Mouse (Mus musculus) G1E (cell line): Measurements from ENCODE around the gene Cntn4.

Source experiments
- CTCF ChIP-seq: IDR thresholded peaks from 2 replicates; pipeline ENCODE4 v1.5.1; 2012; ENCODE audit warnings: low read depth, low read length, inconsistent platforms, mixed read lengths
- GATA1 ChIP-seq: IDR thresholded peaks from 2 replicates; pipeline ENCODE4 v1.6.1; 2012; ENCODE audit warnings: borderline replicate concordance, low read length, inconsistent platforms, mixed read lengths
- GATA2 ChIP-seq: IDR thresholded peaks from 2 replicates; pipeline ENCODE4 v1.6.1; 2012; ENCODE audit warnings: low read depth, low read length, inconsistent platforms, borderline replicate concordance
- POLR2AphosphoS5 ChIP-seq: IDR thresholded peaks from 2 replicates; pipeline ENCODE4 v1.6.1; 2012; ENCODE audit warnings: low read depth, low read length, inconsistent platforms; ENCODE audit not compliant: insufficient replicate concordance
- TAL1 ChIP-seq: conservative IDR thresholded peaks from 2 replicates; pipeline ENCODE4 v1.6.1; 2012; ENCODE audit warnings: low read depth, low read length, inconsistent platforms, mixed read lengths

- TF ChIP-seq CTCF = no peak
- no peak for TF ChIP-seq GATA1
- TF ChIP-seq TAL1 = no peak
- TF ChIP-seq POLR2AphosphoS5 = no peak
- no peak for TF ChIP-seq GATA2
These were observed 5.8 kb downstream of the Cntn4 start for GRCm38 (mm10) chr6:105683251-105683650.
